Mouse (Mus musculus) T-helper 2 cell (primary cell): ENCODE measurements around the gene Rab23.

Experiments used
- in situ Hi-C: fragments of 300-600 bp; cut with MboI, MseI; formaldehyde crosslinking; loops from one replicate; pipeline ENCODE4 v1.15.1; 2025; ENCODE audit warnings: high pct_unique_total_duplicates

Rab23 gene

GRCm38 (mm10) chr1:33766520-33767508, 47.1 kb downstream of the Rab23 start:
- in situ Hi-C loops = no loop called here

GRCm38 (mm10) chr1:33768091-33768787, 48.6 kb downstream of the Rab23 start:
- in situ Hi-C loops = no loop called here

- in situ Hi-C loops = no loop called here
Measured at GRCm38 (mm10) chr1:33768827-33769226, 49.1 kb downstream of the Rab23 start.

GRCm38 (mm10) chr1:33771621-33772020, 51.9 kb downstream of the Rab23 start:
- in situ Hi-C loops = no loop called here

- in situ Hi-C loops = no loop called here
Measured at GRCm38 (mm10) chr1:33772106-33772505, 52.4 kb downstream of the Rab23 start.

- in situ Hi-C loops = no loop called here
Measured at GRCm38 (mm10) chr1:33776175-33776611, 56.5 kb downstream of the Rab23 start.

GRCm38 (mm10) chr1:33784561-33784960, 64.9 kb downstream of the Rab23 start:
- in situ Hi-C loops = no loop called here

GRCm38 (mm10) chr1:33788072-33788471, 68.4 kb downstream of the Rab23 start:
- in situ Hi-C loops = no loop called here

- in situ Hi-C loops = no loop called here
Measured at GRCm38 (mm10) chr1:33788493-33788892, 68.8 kb downstream of the Rab23 start.
